Mouse (Mus musculus) small intestine, adult 2 months (tissue): Measurements from ENCODE around the gene Srsx. TPM values are rescaled to one million over a fixed set of nuclear protein-coding genes. Genes with fewer than 3 reads are reported as not detected.
"Not testable (repeated sequence)": the region's sequence is repeated elsewhere in the genome, so short reads cannot be mapped to it uniquely, and the experiment has no call there.

Experiments used
- H3K27ac ChIP-seq: fragments of 200-500 bp; 2 replicates; pipeline ENCODE4 v1.5.1; 2012; ENCODE audit warnings: low read depth, low read length, control low read depth, inconsistent platforms; ENCODE audit not compliant: insufficient read depth
- H3K27me3 ChIP-seq: fragments of 200-500 bp; 2 replicates; pipeline ENCODE4 v1.6.1; 2012; ENCODE audit warnings: mild to moderate bottlenecking, moderate library complexity, low read length, inconsistent platforms; ENCODE audit not compliant: control insufficient read depth, insufficient read depth
- H3K36me3 ChIP-seq: fragments of 200-500 bp; 2 replicates; pipeline ENCODE4 v1.6.1; 2012; ENCODE audit warnings: mild to moderate bottlenecking, low read length, control low read depth, inconsistent platforms; ENCODE audit not compliant: control insufficient read depth, insufficient read depth
- H3K4me1 ChIP-seq: fragments of 200-500 bp; 2 replicates; pipeline ENCODE4 v1.6.1; 2012; ENCODE audit warnings: low read length, inconsistent platforms, mixed read lengths; ENCODE audit not compliant: control insufficient read depth, insufficient read depth, insufficient read length
- H3K4me3 ChIP-seq: fragments of 200-500 bp; 2 replicates; pipeline ENCODE4 v1.5.1; 2012; ENCODE audit warnings: low read depth, mild to moderate bottlenecking, control low read depth, inconsistent platforms, low read length, moderate library complexity
- WGBS: fragments of 180-500 bp; shearing (Covaris S2); methylation state at CpG from one replicate; pipeline ENCODE4 v1.1.7; 2018; 5-methylcytosine and 5-hydroxymethylcytosine counted together
- polyA plus RNA-seq: library from polyadenylated mRNA; depleted of rRNA; stranded (reverse); fragments of >200 nt; gene quantifications from 2 replicates; pipeline ENCODE4 v1.2.3, GENCODE M21; 2012; rRNA removed

Srsx gene
- polyA plus RNA-seq: not detected in 2 replicates

DNA sequence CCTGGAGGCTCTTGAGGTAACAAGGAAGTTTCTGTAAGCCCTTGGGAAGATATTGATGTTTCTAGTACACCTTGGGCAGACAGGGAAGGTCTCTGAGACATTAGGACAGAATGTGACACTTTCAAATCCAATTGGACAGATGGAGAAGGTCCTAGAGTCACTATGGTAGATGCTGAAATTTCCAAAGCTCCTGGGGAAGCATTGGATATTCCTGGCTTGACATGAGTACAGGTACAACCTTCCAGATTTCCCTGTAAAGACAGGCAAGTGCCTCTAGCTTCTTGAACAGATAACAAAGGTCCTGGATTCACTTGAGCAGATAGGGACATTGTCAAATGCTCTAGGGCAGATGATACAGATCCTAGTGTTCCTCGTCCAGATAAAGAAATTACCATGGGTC lies at the start of gene Srsx:
Gene Srsx (minus strand): TSS at position 101 of the 400 bp plus-strand sequence.
- not testable (repeated sequence) for H3K4me1 ChIP-seq, H3K4me3 ChIP-seq, H3K27me3 ChIP-seq, H3K36me3 ChIP-seq, H3K27ac ChIP-seq
- WGBS: 71% methylated on average over 1 of the region's 1 CpGs

DNA sequence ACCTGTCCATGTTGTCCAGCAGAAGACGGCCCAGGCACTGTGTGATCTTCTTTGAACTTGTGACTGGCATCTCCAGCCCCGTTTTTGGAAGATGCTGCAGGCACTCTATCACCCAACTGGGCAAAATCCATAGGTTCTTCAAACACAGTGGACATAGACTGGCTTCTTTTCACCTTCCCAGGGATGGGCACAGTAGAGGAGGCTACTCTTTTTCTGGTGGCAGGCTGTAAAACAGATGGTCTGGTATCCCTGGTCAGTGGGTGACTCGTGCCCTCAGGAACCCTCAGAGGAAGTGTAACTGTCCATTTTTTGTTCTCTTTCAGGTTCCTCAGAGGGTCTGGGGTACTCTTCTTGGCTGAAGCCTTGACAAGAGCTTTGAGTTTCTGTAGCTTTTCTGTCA lies 24.5 kb upstream of the Srsx start, which contains the start of gene Gm17577:
Gene Gm17577 (minus strand): TSS at position 101 of the 400 bp plus-strand sequence.
- WGBS: no CpG with 5 or more reads among the region's 3 CpGs
- not testable (repeated sequence) for H3K27ac ChIP-seq

More for the DNA sequence above, 24.5 kb upstream of the Srsx start, which contains the start of gene Gm17577:
- H3K36me3 ChIP-seq, H3K4me1 ChIP-seq, H3K4me3 ChIP-seq, H3K27me3 ChIP-seq: not testable (repeated sequence)

Other genes starting within 250 kb of the Srsx start
- not detected in 2 replicates for gene Gm17521, start 192.8 kb downstream of the Srsx start, polyA plus RNA-seq
- 0.91 and 1.4 TPM in 2 replicates for gene Cldn34c1, start 119.0 kb downstream of the Srsx start, polyA plus RNA-seq
- gene Gm17577, start 24.4 kb upstream of the Srsx start, polyA plus RNA-seq: not detected in 2 replicates